Mouse (Mus musculus): ENCODE data around the gene Mtif2. TPM values are rescaled to one million over a fixed set of nuclear protein-coding genes. Genes with fewer than 3 reads are reported as not detected.
"Not testable (repeated sequence)": the region's sequence is repeated elsewhere in the genome, so short reads cannot be mapped to it uniquely, and the experiment has no call there.

The Mtif2 gene
- 10 to 100 TPM; 37.4 to 44.0 (median 39.4) TPM for total RNA-seq (2022)

DNA sequence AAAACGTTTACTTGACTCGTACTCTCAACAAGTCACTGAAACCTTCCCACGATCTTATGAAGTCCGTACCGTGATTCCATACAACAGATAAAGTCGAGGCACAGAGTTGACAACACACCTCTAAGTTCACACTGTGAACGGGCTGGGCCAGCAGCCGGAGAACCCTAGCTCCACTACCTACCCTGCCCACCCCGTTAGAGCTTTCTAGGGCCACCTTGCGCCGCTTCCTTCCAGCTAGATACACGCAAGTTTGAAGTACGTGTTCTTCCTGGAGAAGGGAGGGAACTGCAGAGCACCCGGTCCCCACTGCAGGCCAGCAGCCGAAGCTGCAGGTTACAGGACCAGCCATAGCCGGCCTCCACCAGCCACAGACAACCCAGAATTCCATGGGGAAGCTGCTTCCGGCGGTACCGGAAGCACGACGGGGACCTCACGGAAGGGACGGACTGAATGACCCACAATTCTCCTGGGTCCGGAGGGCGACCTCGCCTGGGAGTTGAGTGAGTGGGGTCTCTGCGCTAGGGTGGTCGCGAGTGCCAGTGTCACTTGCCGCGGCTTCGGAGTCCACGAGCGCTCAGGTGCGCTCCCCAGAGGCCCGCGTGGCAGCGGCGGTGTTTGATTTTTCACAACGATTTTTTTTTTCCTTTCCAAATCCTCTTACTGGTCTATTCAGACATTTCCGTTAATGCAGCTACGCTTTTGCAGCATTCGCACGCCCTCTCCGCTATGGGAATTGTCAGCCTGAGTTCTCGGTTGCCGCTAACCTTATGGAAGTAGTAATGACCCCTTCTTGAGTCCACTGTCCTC, at the start of gene Mtif2:
TSS of gene Mtif2 (plus strand) at position 421 of the 807 bp plus-strand sequence.
- DNase-seq: peak; percentile 68

DNA sequence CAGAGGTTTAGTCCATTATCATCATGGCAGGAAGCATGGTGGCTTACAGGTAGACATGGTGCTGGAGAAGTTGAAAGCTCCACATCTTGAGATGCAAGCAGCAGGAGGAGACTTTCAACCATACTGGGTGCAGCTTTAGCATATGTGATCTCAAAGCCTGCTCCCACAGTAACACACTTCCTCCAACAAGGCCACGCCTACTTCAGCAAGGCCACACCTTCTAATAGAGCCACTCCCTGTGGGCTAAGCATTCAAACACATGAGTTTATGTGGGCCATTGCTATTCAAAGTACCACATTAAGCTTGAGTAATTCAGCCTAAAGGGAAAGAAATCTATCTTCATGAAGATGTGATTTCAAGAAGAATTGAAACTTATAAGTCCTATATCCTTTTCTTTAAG, 33.1 kb upstream of the Mtif2 start:
- DNase-seq: no peak

DNA sequence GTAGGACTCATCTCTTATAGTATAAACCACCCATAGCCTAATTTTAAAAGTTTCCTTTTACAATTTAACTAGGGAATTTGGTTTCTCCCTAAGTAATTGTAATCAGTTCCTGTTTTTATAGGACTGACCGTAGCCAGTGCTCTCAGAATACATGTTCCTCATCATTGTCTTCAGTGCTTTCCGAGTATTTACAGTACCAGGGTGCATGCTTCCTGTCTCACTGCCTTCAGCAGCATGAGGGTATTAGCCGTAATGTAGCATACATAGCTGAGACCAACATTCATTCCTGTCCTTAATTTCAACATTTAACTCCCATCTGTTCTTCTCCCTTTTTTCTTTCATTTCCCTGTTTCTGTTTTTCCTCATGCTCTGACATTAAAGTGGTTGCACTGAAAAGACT, 29.2 kb upstream of the Mtif2 start:
- no peak for DNase-seq

DNA sequence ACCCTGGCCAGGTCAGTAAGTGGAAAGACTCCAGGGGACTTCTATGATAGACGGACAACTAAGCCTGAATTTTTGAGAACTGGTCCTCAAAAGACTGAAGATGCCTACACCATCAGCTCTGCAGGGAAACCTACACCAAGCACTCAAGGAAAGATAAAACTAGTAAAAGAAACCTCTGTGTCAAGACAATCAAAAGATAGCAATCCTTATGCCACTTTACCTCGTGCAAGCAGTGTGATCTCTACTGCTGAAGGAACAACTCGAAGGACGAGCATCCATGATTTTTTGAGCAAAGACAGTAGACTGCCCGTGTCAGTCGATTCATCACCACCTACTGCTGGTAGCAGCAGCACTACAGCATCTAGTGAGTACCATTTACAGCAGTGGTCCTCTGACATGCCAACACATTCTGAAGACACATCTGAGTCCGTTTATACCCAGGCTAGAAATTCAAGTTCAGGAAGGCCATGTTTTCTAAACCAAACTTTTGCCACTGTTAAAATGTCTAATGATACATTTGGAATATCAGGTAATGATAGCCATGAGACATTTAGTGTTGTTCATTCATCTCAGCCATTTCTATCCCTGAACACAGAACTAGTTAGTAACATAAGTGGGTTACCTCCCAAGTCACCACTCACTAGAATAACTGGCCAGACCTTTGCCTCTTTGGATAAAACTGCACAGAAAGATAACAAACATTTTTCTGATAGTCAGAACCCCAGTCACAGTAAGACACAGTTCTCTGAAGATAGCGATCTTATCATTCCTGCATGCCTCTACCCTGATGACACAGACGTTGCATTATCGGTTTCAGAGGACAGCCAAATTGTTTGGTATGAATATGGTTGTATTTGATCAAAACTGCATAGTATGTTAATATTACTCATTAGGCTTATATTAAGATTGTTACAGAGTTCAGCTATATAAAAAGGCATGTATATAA, 22.0 kb upstream of the Mtif2 start:
- DNase-seq: no peak

DNA sequence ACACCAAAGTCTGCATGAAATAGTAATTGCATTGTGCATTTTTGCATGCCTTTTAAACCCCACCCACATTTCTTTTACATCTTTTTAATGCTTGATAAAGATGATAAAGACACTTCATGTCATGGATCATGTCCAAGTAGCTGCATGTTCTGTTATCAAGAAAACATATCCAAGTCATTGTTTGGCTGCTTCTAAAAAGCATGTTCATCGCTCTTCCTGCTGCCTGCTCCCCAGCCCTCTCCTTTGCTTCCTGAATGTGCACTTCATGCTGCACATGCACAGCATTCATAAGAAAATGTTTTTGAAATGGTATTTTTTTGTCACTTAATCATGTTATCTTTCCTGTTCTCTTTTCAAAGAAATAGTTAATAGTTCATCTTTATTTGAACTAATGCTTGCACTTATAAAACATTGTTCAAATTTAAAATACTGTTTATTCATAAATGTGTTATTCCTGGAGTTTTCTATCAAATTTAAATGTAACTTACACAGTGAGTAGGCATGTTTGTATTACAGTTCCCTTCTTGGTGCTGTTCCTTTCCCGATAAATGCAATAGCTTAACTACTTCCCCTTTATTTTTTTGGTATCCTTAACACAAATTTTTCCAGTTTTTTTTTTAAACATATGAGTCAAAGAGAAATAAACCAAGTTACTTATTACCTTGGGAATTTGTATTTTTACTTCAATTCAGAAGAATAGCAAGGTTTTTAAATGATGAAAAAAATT, 21.1 kb upstream of the Mtif2 start:
- DNase-seq: no peak

DNA sequence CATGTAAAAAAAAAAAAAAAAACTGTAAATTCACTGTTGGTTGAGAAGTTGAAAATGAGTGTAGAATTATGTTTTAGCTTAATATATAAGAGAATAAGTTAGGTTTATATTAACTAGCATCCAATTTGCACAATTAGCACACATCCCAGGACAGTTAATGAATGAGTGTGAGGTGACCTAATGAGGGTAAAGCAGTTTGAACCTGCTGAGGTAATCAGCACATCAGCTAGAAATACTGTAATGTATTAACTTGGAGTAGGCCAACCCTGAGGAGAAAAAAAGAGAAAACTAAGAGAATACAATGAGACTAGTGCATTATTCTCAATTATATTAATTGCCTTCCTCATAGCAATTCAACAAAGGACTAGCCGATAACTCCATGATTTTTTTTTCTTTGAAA, 16.8 kb upstream of the Mtif2 start:
- DNase-seq: no peak

DNA sequence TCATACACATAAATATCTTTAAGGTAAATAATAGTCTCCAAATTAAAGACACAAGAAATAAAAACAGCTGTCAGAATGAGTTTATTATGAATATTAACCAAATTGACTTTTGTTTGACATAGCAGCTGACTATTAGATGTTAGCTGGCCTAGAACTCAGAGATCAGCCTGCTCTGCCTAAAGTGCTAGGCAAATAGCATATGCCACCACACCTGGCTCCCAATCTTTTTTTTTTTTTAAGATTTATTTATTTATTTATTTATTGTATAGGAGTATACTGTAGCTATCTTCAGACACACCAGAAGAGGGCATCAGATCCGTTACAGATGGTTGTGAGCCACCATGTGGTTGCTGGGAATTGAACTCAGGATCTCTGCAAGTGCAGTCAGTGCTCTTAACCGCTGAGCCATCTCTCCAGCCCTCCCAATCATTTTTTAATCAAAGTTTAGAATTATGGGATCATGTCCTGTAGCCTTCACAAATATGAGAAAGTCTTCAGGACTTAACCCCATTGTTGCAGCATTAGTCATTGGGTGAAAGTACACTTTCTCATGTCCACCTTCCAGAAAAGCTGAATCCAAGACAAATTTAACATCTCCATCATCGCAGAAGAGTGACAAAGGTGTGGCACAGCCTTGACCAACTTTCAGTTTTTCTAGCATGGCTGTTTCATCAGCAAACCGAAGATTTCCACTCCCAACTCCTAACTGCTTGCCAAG, 13.2 kb upstream of the Mtif2 start:
- DNase-seq: no peak

DNA sequence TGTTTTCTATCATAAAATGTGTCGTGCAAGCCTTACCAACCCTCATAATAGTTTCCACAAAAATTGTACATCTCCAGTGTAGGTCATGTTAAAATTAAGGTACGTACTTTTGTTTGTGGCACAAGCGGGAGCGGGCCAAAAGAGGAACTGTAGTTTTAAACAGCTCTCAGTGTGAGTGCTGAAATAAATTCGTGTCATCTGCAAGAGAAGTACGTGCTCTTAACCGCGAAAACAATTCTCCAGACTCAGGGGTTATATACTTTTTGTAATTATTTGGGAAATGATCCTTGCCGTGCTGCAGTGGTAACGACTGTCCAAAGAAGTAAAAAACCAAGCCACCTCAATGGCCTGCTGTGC, 11.9 kb upstream of the Mtif2 start:
- no peak for DNase-seq

DNA sequence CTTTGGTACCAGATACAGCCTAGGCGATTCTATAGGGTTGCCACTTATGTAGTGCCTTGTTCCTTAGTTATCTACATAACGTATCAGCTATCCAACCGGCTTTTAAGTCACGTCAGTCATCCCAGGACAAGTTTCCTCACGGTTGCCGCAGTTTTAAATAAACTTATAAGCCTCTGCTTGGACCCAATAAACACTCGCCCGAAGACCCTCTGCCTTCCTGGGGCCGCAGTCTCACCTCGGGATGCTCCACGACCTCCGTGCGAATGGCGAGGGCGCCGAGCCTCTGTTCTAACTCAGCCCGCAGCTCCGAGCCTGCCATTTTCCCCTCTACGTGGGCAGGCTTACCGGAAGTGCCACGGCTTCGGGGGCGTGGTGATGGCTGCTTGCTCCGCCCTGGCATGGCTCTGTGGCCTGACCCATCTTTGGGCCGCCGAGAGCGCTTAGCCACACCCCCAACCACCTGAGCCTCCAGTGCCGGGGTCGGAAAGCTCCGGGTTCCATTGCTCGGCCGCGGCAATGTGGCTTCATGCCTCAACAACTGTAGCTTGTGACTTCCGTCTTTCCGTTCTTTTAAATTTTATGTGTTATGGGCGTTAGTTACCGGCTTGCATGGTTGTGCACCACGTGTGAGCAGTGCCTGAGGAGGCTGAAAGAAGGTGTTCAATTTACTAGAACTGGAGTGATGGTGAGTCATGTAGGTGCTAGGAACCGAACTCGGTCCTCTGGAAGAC, 11.4 kb upstream of the Mtif2 start, which contains the start of gene Prorsd1:
TSS of gene Prorsd1 (minus strand) at position 352 of the 731 bp plus-strand sequence.
- DNase-seq: peak; percentile 88

DNA sequence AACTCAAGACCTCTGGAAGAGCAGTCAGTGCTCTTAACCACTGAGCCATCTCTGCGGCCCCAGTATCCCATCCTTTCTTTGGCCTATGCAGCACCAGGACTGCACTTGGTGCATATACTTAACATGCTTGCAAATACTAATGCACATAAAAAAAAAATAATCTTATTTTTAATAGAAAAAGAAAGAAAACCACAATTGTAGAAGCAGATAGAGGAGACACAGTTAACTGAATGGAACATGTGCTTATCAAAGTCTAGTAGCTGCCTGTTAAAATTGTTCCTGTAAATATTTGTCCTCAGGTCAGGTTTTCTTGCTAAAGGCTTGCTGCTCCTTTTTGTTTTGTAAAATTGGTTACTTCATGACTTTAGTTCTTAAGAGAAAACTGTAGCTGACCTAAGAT, 12.0 kb downstream of the Mtif2 start:
- DNase-seq: no peak

DNA sequence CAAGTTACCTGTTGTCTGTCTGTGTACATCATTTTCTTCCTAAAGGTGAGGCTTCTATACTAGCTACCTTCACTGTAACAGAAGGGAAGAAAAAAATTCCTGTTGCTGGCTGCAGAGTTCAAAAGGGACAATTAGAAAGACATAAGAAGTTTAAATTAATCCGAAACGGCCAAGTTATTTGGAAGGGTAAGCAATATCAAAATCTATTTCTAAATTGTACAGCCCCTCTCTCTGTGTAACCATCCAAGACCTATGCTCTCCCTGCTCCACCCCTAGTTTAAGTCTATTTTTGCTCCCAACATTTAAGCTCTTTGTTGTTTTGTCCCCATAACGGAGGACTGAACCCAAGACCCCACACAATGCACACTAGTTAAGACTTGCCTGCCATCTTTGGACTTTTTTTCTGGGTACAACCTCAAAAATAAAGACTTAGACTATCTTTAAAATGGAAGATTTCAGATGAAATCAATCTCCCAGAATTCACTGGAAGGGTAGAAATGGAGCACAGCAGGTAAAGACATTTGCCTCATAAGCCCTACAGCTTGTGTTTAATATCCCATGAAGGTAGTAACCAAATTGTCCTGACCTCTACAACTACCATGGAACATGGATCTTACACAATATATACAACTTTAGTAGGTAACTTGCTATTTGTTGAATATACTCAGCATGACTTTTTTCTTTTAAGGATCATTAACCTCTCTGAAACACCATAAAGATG, 18.2 kb downstream of the Mtif2 start:
- DNase-seq: no peak

DNA sequence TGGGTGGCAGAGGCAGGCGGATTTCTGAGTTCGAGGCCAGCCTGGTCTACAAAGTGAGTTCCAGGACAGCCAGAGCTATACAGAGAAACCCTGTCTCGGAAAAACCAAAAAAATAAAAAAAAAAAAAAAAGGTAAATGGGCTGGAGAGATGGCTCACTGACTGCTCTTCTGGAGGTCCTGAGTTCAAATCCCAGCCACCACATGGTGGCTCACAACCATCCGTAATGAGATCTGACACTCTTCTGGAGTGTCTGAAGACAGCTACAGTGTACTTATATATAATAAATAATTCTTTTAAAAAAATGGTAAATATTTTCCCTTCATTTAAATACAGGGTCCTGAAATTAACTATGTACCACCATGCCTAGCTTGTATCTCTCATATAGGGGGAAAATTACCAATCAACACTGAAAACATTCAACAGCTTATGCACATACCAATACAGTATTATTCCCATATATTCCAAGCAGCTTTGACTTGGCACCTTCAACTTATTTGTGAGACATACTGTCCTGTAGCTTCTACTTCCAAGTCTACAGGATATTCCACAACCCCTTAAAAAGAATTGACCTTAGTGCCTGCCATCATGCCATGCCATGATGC, 19.0 kb downstream of the Mtif2 start:
- not testable (repeated sequence) for DNase-seq

DNA sequence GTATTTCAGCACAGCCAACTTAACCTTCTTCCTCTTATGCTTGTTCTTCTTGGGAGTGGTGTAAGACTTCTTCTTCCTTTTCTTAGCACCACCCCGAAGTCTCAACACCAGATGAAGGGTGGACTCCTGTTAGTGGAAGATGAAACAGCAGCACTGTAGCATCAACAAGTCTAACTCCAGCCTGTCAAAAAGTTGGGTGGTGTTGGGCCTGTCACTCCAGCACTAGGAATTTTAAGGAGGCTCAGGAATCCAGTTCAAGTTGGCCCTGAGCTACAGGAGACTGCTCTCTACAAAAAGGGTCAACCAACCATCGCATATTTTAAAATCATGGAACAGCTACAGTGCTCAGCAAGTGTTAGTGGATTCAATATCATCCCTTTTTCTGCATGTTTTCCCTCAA, 20.1 kb downstream of the Mtif2 start:
- DNase-seq: not testable (repeated sequence)

DNA sequence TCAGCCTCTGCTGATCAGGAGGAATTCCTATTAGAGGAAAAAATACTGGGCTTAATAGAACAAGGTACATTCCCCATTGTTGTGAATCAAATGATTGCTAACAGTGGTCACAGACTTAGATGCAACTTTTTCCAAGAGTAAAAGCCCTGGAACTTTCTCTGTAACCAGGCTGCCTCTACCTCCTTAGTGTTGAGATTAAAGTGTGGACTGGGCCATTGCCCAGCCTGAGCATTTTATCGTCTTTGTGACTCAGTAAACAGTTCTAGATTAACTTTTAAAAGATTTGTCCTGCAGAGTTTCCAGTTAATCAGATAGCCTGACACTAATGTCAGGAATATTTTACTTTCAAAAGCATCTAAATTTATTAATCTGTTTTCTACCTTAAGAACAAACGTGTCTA, 20.6 kb downstream of the Mtif2 start:
- DNase-seq: no peak

DNA sequence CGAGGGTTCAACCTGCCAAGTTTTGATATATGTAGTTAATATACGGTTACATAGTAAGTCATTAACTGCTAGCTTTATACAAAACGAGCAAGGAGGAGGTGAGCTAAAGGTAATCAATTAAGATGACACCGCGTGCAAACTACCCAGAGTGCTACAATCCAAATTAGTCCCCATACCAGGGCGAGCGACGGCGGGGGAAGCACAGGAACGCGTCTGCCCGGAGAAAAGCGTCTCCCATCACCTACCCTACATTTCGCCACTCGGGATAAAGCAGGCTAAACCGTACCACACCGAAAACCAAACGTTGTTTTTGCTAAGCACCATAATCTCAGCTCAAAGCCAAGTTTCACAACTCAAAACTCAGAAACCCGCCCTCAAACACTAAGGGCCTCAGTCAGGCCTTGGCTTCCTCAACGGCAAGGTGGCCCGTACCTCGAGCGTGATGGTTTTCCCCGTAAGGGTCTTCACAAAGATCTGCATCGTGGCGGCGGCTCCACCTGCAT, 21.1 kb downstream of the Mtif2 start:
- DNase-seq: no peak

DNA sequence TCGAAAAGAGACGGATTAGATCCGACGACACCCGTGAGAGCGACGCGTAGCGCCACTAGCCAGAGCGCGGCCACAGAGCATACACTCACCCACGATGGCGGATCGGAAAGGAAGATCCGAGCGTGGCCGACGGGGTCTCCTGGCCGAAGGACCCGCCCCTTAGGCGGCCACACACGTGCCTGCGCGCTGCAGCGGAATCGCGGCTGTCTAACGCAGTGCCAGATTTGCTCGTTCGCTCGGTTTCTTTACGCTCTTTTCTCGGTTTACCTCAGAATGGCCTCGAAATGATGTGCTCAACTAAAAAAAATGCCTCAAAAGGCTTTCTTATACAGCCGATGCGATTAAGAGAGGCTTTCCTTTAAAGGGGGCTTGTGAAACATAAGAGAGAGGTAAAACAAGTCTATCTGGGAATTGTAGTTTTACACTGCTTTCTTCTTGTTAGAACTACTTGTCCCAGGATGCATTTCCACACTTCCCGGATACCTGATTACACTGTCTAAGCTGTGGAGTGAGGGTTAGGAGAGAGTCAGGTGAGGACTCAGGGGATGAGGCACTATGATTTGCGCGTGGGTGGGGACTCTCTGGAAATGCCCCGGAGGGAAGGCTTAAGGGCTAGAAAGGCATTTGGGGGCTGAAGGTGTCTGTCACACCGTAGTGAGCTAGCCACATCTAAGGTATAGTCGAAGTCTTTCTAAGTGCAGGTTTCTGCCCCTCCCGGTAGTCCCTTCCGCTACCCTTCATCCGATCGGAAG, 21.7 kb downstream of the Mtif2 start, which contains the start of the genes Clhc1 and Rps27a:
TSS of gene Clhc1 (plus strand) at position 199 of the 752 bp plus-strand sequence.
TSS of gene Rps27a (minus strand) at position 358 of the 752 bp plus-strand sequence.
- peak; percentile 85 for DNase-seq

DNA sequence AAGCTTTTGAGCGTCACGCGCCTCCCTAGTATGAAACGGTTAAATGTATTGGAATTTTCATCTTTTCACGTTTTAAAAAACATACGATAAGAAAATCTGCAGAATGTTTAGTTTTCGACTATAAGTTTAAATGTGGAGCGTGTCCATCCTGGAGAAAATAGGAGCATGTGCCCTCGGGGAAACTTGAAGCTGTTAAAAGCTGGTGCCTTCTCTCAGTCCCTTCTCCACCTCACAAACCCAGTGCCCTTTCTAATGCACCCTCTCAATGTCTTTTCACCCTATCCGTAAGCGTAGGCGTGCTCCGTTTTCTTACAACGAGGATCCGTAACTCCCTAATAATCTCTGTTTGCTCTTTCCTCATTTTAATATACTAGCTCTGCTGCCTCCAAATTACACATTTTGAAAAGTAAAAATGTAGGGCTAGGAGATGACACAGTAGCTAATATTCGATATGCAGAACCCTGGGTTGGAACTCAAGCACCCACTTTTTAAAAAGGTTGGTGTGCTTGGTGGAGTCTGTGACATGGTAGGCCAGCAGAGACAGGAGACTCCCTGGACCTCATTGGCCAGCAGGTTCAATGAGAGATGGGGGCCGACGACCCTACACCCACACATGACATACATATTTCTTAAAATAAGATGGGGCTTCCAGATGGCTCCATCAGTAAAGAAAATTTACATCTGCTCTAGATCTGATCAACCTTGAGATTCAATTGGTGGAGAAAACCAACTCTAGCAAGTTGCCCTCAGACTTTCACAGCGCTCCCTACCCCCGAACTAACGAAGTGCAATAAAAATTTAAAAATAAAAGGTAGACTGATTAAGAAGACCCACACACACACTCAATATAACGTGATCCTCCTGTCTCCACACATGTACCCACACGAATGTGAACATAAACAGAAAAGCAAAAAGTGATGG, 22.6 kb downstream of the Mtif2 start:
- DNase-seq: no peak

DNA sequence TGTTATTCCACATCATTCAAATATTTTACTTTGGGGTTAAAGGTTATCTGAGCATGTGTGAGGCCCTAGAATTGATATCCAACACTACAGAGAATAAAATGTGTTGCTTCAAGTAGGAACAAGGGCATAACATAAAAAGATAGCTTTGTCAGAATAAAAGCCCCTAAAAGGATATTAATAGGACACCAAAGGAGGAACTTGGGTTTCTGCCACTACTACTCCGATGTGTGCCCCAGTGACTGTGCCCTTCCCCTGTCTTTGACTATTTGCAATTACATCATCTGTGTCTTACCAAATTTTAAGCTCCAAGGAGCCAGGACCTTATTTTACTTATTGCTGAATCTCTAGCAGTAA, 23.2 kb downstream of the Mtif2 start:
- DNase-seq: no peak

All from adrenal gland, adult 8-10 months (tissue).